Comparison of ENCODE assay signal across 8 mouse cellular contexts in the genomic region with DNA sequence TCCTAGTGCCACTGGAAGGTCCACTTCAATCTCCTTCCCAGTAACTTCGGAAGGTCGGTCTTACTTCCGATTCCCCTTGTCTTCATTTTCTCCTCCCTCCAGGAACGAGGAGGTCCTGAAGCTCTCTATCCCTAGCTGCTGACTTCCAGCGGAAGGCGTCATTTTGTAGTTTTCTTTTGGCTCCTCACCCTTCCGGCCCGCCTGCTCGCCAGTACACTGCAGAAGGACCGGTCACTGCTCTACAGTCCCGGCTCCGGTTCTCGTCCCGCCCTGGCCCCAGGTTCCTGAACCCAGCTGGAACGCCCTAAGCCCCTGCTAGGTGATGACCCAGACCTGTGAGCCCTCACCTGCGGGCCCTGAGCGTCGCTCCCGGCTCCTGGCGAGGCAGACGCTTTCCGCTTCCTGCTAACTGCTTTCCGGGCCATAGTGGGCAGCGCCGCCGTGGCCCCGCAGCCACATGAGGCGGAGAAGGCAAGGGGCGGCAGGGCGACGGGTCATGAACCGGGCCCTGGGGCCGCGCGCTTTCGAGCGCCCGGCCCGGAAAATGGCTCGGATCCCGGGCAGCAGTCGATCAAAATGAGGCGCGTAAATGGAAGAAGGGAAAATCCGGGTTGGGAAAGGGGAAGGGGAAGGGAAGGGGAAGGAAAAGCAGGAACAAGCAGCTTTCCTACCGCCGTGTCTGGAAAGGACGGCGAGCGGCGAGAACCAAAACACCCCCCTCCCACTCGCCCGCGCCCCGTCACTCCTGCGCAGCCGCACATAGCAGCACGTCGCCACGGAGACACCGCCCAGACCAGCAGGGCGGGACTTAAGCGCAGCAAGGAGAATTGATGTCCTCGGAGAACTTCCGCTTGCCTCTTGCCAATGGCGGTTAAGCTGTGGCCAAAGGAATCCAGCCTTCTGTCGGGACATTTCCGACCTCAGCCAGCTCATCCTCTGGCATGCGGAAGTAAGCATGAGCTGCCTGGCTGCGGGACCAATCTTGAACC. TPM values are rescaled to one million over a fixed set of nuclear protein-coding genes. Genes with fewer than 3 reads are reported as not detected.
DNase-seq lines count a peak whose midpoint lies in the region; ATAC-seq and TF ChIP-seq lines count a peak whose summit lies in the region.

A gene (minus strand): TSS at position 749 of the 989 bp plus-strand sequence.

- peaks cover 39% of the 10 kb centered on the region for H3K36me3 ChIP-seq in megakaryocyte, embryonic 14.5 days (replicated peaks; ENCODE audit: low read length)

- H3K27ac ChIP-seq in cortical plate, adult 2 months (ENCODE audit: insufficient read depth, low read length), result peak within 1 kb of the TSS; percentile 88

- peak within 1 kb of the TSS; percentile 80 for H3K4me3 ChIP-seq in cortical plate, adult 2 months (ENCODE audit: insufficient read depth, low read length)
- H3K4me3 ChIP-seq in megakaryocyte, embryonic 14.5 days (replicated peaks), result peak within 1 kb of the TSS; percentile 98

- peak; percentile 91 to 94 for DNase-seq in gastrocnemius, adult 8-10 months (ENCODE audit: low spot score in 2 of 2)
- peak; percentile 79 for DNase-seq in hindlimb bud, embryonic 11.5 days (ENCODE audit: extremely low spot score, low read depth, low spot score)
- peak; percentile 85 to 96 for DNase-seq in left cerebral cortex, adult 8-10 months (ENCODE audit: low spot score in 2 of 2)
- peak; percentile 97 for DNase-seq in right cerebral cortex, postnatal 10 days (ENCODE audit: low spot score in 2 of 2)
- DNase-seq in urinary bladder, postnatal 25 days (ENCODE audit: low spot score), result peak; percentile 91

- H3K27me3 ChIP-seq in megakaryocyte, embryonic 14.5 days (replicated peaks), result no peaks in the 10 kb centered on the region

- TF ChIP-seq CTCF in cortical plate, adult 2 months (IDR thresholded peaks at IDR 0.05; ENCODE audit: extremely low read depth, insufficient read depth, low read length), result no peak

- ATAC-seq in activated CD4-positive, CD25-positive, alpha-beta regulatory T cell, adult 4 months, result peak; percentile 94

- peaks cover 9% of the 10 kb centered on the region for H3K4me1 ChIP-seq in cortical plate, adult 2 months (ENCODE audit: control insufficient read depth, insufficient read depth, low read length)
- H3K4me1 ChIP-seq in megakaryocyte, embryonic 14.5 days, result peaks cover 70% of the 10 kb centered on the region

- TF ChIP-seq POLR2A in cortical plate, adult 2 months (IDR thresholded peaks at IDR 0.05; ENCODE audit: extremely low read depth, insufficient read depth, low read length), result peak; percentile 97

- no peaks in the 10 kb centered on the region for H3K9me3 ChIP-seq in megakaryocyte, embryonic 14.5 days

RNA-seq across cellular contexts. Expression of the gene that starts here (rescaled TPM):
- 10 to 100 TPM; 24.4 to 28.0 TPM for polyA plus RNA-seq in activated CD4-positive, CD25-positive, alpha-beta regulatory T cell, adult 4 months (2017; shearing (Covaris generic))
- polyA plus RNA-seq in cortical plate, adult 2 months (2012; rRNA removed), result 33.1 and 34.1 TPM in 2 replicates
- 10 to 100 TPM; 27.4 to 30.4 (median 28.7) TPM for total RNA-seq in gastrocnemius, adult 8-10 months (2022)
- 10 to 100 TPM; 37.5 to 39.5 (median 38.6) TPM for total RNA-seq in left cerebral cortex, adult 8-10 months (2022)
- polyA plus RNA-seq in megakaryocyte, embryonic 14.5 days (2012; ENCODE audit: insufficient read depth, low replicate concordance), result 21.1 and 26.3 TPM in 2 replicates

Comparison
In these comparisons a context has a peak if more than half of its experiments do, and no peak if none do; other contexts are left out.
1. Peak in every context shown above with its lines: DNase-seq, ATAC-seq, H3K4me3 ChIP-seq and H3K27ac ChIP-seq.